Mouse (Mus musculus) intestine, postnatal 0 days (tissue): ENCODE measurements at regions not wholly inside any gene's neighbourhood (a gene's known extent, or its start where the extent isn't known, plus 50 kb on each side); places are given as distances from the start of the nearest gene placed in this dataset.

Experiments
- ATAC-seq: fragments of 200-750 bp; cut with Nextera tagmentation; 2 replicates; pipeline ENCODE4 v1.8.0; 2017; ENCODE audit warnings: mild to moderate bottlenecking, moderate TSS enrichment, moderate library complexity
- H3K27ac ChIP-seq: fragments of 300-500 bp; sonication (generic); 2 replicates; pipeline ENCODE4 v1.5.1; 2014; ENCODE audit warnings: mild to moderate bottlenecking, low read depth, low read length, moderate library complexity
- H3K27me3 ChIP-seq: fragments of 300-500 bp; sonication (generic); replicated peaks from 2 replicates; pipeline ENCODE4 v1.6.1; 2014; ENCODE audit warnings: low read length, mixed read lengths; ENCODE audit not compliant: control insufficient read depth, insufficient read depth
- H3K36me3 ChIP-seq: fragments of 300-500 bp; sonication (generic); 2 replicates; pipeline ENCODE4 v1.6.1; 2014; ENCODE audit warnings: mild to moderate bottlenecking, moderate library complexity; ENCODE audit not compliant: control insufficient read depth, insufficient read depth
- H3K4me1 ChIP-seq: fragments of 300-500 bp; sonication (generic); replicated peaks from 2 replicates; pipeline ENCODE4 v1.6.1; 2014; ENCODE audit warnings: antibody characterized with exemption, low read length, mixed read lengths; ENCODE audit not compliant: control insufficient read depth, insufficient read depth
- H3K4me2 ChIP-seq: fragments of 300-500 bp; sonication (generic); replicated peaks from 2 replicates; pipeline ENCODE4 v1.6.1; 2014; ENCODE audit warnings: low read depth, mild to moderate bottlenecking, moderate library complexity
- H3K4me3 ChIP-seq: fragments of 300-500 bp; sonication (generic); 2 replicates; pipeline ENCODE4 v1.5.1; 2014; ENCODE audit warnings: low read depth, low read length
- H3K9ac ChIP-seq: fragments of 300-500 bp; sonication (generic); 2 replicates; pipeline ENCODE4 v1.6.1; 2014; ENCODE audit warnings: mild to moderate bottlenecking, low read depth, low read length
- H3K9me3 ChIP-seq: fragments of 300-500 bp; sonication (generic); 2 replicates; pipeline ENCODE4 v1.6.1; 2016; ENCODE audit warnings: mixed run types; ENCODE audit not compliant: control insufficient read depth
- CTCF ChIP-seq: sonication (generic); IDR thresholded peaks from 2 replicates; pipeline ENCODE4 v1.5.1; 2016; ENCODE audit warnings: low read depth, mild to moderate bottlenecking, control low read depth, antibody characterized with exemption, moderate library complexity
- WGBS: fragments of 180-500 bp; shearing (Covaris S2); extraction: QIAGEN DNeasy Blood & Tissue Kit; methylation state at CpG from one replicate; pipeline ENCODE4 v1.1.7; 2014; 5-methylcytosine and 5-hydroxymethylcytosine counted together

DNA sequence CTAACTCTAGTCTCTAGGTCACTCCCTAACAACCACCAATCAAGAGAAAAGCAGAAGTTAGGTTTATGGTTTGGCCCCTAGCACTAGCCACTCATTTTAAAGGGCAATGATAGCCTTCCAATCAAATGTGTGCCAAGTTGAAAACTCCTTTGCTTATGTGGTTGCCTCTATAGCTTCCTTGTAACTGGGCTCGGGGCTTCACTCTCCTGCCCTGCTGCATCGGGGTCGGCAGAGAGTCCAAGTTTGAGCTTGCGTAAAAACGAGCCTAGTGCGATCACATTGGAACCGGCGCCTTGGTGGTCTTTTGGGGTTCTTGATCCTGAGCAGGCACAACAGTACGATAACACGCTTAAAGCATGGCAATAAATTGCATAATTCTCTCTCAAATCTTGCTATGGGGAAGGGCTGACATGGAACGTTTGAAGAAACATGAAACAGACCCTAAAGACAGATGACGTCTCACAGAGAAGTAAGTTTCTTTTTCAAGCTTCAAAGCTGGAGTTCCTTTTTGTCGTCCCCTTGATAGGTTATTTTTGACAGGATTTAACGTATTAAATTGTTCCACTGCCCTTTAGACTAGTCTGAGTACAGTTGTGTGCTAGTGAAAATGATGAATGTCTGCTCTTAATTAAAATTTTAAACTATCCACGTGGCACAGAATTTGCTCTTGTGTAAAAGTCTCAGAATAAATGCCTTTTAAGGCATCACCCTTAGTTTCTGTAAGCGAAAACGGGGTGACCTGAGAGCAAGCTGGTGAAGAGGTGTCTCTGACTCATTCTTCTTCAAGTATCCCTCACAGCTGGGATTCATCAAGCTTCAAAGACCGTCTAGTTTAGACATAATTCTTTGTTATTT lies 52.0 kb downstream of the 4930426L09Rik start:
- Histone ChIP-seq H3K4me1 (no peaks in the 10 kb centered on the region), H3K9ac (no peak overlapping the region), H3K9me3 (no peaks in the 10 kb centered on the region), H3K27me3 (no peaks in the 10 kb centered on the region), H3K4me2 (peak overlapping the region; percentile 32; the same call in 1 of the 2 replicates), H3K4me3 (no peak overlapping the region), H3K36me3 (no peaks in the 10 kb centered on the region), H3K27ac (peak overlapping the region; percentile 50; the same call in 1 of the 2 replicates)
- no peak for ATAC-seq
- TF ChIP-seq CTCF, result no peak
- WGBS, result 62% methylated on average over 18 of the region's 18 CpGs

DNA sequence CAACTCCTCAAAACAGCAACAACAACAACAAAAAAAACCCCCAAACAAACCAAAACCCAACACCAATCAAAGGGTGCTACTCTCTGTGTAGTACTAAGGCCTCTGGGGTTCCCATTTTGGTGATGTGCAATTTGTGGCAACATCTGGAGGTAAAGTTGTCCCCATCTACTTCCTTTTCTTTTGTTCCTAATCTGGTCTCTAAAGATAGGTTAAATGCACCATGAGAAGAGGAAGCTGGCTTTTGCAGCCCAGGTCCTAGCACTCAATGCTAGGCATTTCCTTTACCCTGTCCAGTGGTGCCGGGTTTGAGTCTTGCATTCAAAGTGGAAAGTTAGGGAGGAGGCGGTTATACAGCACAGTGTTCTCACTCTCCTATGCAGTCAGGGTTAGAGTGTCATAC lies 57.4 kb downstream of the 4930426L09Rik start:
- ATAC-seq, result no peak
- WGBS, result 80% methylated on average over 2 of the region's 2 CpGs

DNA sequence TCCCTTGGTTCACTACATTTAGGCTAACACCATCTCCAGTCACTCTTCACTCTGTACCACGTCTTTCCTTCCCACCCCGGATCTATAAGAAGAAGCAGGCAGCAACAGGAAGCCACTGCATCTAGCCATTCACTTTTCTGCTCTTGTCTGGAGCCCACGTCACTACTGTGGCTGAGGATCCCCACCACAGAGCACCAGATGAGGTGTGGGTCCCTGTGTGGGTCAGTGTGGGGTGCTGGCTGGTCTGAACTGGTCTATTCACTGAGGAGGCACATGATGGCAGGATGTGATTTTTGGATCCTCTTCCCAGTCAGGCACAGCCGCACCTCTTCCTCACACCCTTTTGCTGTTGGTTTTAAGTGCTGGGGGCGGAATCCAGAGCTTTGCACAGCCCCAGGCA lies 59.7 kb downstream of the 4930426L09Rik start:
- 75% methylated on average over 5 of the region's 5 CpGs for WGBS
- no peaks in the 10 kb centered on the region for H3K36me3 ChIP-seq
- no peak for ATAC-seq

More for the DNA sequence above, 57.4 kb downstream of the 4930426L09Rik start:
- no peaks in the 10 kb centered on the region for H3K27me3 ChIP-seq
- TF ChIP-seq CTCF, result no peak
- no peak overlapping the region for H3K27ac ChIP-seq
- no peaks in the 10 kb centered on the region for H3K36me3 ChIP-seq
- H3K4me1 ChIP-seq, result no peaks in the 10 kb centered on the region
- no peak overlapping the region for H3K4me2 ChIP-seq
- no peak overlapping the region for H3K4me3 ChIP-seq
- no peak overlapping the region for H3K9ac ChIP-seq
- H3K9me3 ChIP-seq, result no peaks in the 10 kb centered on the region

DNA sequence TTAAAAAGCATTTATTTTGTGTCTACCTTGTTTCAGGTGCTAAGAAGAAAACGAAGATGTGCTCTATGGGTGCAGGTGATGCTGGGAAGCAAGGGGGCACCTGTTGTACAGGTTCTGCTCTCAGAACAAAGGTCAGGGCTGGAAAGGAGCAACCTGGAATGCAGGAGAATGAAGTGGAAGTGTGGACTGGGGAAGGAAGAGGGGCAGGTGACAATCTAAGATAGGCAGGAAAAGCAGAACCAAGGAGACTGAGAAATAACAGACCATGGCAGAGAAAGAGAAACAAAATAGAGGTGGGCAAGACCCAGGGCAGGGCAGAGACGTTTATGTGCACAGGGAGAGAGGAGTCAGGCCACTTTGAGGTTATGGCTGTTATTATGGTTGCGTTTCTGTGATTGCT lies 60.6 kb downstream of the 4930426L09Rik start:
- Histone ChIP-seq H3K36me3 (no peaks in the 10 kb centered on the region), H3K9me3 (no peaks in the 10 kb centered on the region), H3K4me2 (no peak overlapping the region), H3K4me3 (no peak overlapping the region), H3K4me1 (no peaks in the 10 kb centered on the region), H3K27ac (no peak overlapping the region), H3K27me3 (no peaks in the 10 kb centered on the region), H3K9ac (no peak overlapping the region)
- 77% methylated on average over 3 of the region's 3 CpGs for WGBS
- TF ChIP-seq CTCF, result no peak
- ATAC-seq, result no peak

More for the DNA sequence above, 59.7 kb downstream of the 4930426L09Rik start:
- H3K4me1 ChIP-seq, result no peaks in the 10 kb centered on the region
- H3K27ac ChIP-seq, result no peak overlapping the region
- H3K9me3 ChIP-seq, result no peaks in the 10 kb centered on the region
- no peak overlapping the region for H3K4me3 ChIP-seq
- TF ChIP-seq CTCF, result no peak
- no peaks in the 10 kb centered on the region for H3K27me3 ChIP-seq
- no peak overlapping the region for H3K9ac ChIP-seq
- no peak overlapping the region for H3K4me2 ChIP-seq

DNA sequence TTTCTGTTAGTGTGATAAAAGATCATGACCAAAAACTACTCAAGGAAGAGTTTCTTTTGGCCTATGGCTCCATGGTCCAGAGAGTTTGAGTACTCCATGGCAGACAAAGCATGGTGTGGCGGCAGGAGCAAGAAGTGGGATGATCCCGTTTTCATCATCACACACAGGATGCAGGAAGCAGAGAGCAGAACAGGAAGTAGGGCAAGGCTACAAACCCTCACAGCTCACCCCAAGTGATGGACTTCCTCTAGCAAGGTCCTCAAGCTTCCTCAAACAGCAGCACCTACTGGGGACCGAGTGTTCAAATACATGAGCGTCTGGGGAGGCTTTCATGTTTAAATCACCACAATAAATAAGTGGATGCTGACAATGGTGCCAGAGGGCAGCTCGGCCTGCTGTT lies 61.1 kb downstream of the 4930426L09Rik start:
- ATAC-seq, result no peak
- Histone ChIP-seq H3K4me2 (no peak overlapping the region), H3K4me1 (no peaks in the 10 kb centered on the region), H3K9ac (no peak overlapping the region), H3K36me3 (no peaks in the 10 kb centered on the region), H3K27me3 (no peaks in the 10 kb centered on the region), H3K27ac (no peak overlapping the region), H3K9me3 (no peaks in the 10 kb centered on the region), H3K4me3 (no peak overlapping the region)
- TF ChIP-seq CTCF, result no peak
- WGBS, result 79% methylated on average over 5 of the region's 5 CpGs

DNA sequence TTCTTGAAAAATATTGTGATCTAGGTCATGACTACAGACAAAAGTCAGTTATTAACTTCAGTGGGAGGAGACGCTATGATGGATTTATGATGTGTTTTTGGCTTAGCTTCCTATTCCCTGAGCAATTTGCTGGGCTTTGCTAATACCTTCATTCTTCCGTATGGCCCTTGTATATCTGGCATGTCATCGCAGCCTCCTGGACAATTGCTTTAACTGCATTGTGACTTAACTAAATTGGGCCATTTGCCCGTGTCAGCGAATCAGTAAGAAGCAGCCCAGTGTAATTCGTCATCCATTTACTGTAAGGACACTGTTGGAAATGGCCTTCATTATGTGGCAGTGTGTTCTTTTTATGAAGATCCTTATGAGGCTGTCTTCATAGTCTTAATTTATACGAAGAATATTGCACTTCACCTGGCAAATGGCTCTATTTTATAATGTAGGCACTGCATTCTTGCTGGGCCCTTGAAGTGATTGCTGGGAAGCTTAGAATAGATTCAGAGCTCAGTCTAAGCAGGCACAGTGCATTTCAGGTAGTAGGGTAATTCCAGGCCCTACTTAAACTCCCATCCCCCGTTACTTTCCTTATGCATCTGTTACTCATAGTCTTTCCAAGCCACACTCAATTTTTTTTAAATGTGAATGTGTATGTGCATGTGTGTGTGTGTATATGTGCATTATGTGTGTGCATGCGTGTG lies 62.2 kb downstream of the 4930426L09Rik start:
- no peaks in the 10 kb centered on the region for H3K4me1 ChIP-seq
- TF ChIP-seq CTCF, result no peak
- no peak overlapping the region for H3K4me3 ChIP-seq
- no peaks in the 10 kb centered on the region for H3K9me3 ChIP-seq
- no peaks in the 10 kb centered on the region for H3K36me3 ChIP-seq
- H3K27ac ChIP-seq, result no peak overlapping the region
- H3K9ac ChIP-seq, result no peak overlapping the region
- no peaks in the 10 kb centered on the region for H3K27me3 ChIP-seq
- H3K4me2 ChIP-seq, result no peak overlapping the region
- 48% methylated on average over 9 of the region's 9 CpGs for WGBS
- no peak for ATAC-seq
